Mouse (Mus musculus): ENCODE measurements around the gene Atmin. TPM values are rescaled to one million over a fixed set of nuclear protein-coding genes. Genes with fewer than 3 reads are reported as not detected.

Atmin gene
- polyA plus RNA-seq, 1 experiment from 2014 or later, result 8.7 TPM

- TF ChIP-seq CTCF (IDR thresholded peaks at IDR 0.05) (no peak), EP300 (IDR thresholded peaks at IDR 0.05) (peak; percentile 37; the same call in 1 of the 2 replicates)
- Histone ChIP-seq H3K27me3 (replicated peaks; ENCODE audit: insufficient read depth, low read length) (no peaks in the 10 kb centered on the region), H3K36me3 (ENCODE audit: insufficient read depth, low read length) (no peaks in the 10 kb centered on the region), H3K9ac (replicated peaks; ENCODE audit: low read depth) (peak within 1 kb of the TSS; percentile 51), H3K4me2 (replicated peaks; ENCODE audit: low read depth, low read length) (peak within 1 kb of the TSS; percentile 79), H3K27ac (ENCODE audit: low read length) (peak within 1 kb of the TSS; percentile 80), H3K4me3 (ENCODE audit: low read depth, low read length) (peak within 1 kb of the TSS; percentile 83), H3K4me1 (ENCODE audit: insufficient read depth, low read depth, low read length) (peaks cover 8% of the 10 kb centered on the region; the same call in 1 of the 2 replicates), H3K9me3 (ENCODE audit: low read length) (no peaks in the 10 kb centered on the region)
- ATAC-seq, result peak; percentile 95
- WGBS, result under 1% methylated on average over 54 of the region's 57 CpGs
- peak; percentile 97 for DNase-seq (ENCODE audit: low spot score)
Observed at GRCm38 (mm10) chr8:116921337-116922059, 21.7 kb upstream of the Atmin start, which contains the start of the genes Cmc2 and Cenpn. Gene Cmc2, minus strand, starts transcription at chr8:116921455. Gene Cenpn, plus strand, starts transcription at chr8:116921730.

GRCm38 (mm10) chr8:116922060-116922757 is 21.0 kb upstream of the Atmin start:
- H3K9me3 ChIP-seq (ENCODE audit: low read length), result no peaks in the 10 kb centered on the region
- 25% methylated on average over 17 of the region's 17 CpGs for WGBS
- H3K27me3 ChIP-seq (replicated peaks; ENCODE audit: insufficient read depth, low read length), result no peaks in the 10 kb centered on the region
- H3K4me1 ChIP-seq (ENCODE audit: insufficient read depth, low read depth, low read length), result peaks cover 8% of the 10 kb centered on the region; the same call in 1 of the 2 replicates
- H3K4me3 ChIP-seq (ENCODE audit: low read depth, low read length), result peak overlapping the region; percentile 83
- no peaks in the 10 kb centered on the region for H3K36me3 ChIP-seq (ENCODE audit: insufficient read depth, low read length)
- TF ChIP-seq EP300 (IDR thresholded peaks at IDR 0.05) (no peak), CTCF (IDR thresholded peaks at IDR 0.05) (no peak)
- peak overlapping the region; percentile 79 for H3K4me2 ChIP-seq (replicated peaks; ENCODE audit: low read depth, low read length)
- H3K27ac ChIP-seq (ENCODE audit: low read length), result peak overlapping the region; percentile 80
- ATAC-seq, result no peak
- peak overlapping the region; percentile 51 for H3K9ac ChIP-seq (replicated peaks; ENCODE audit: low read depth)
- DNase-seq (ENCODE audit: low spot score), result peak; percentile 31

GRCm38 (mm10) chr8:116923526-116923925 is 19.7 kb upstream of the Atmin start:
- ATAC-seq (no peak), DNase-seq (ENCODE audit: low spot score) (no peak)
- Histone ChIP-seq H3K27me3 (replicated peaks; ENCODE audit: insufficient read depth, low read length) (no peaks in the 10 kb centered on the region), H3K9me3 (ENCODE audit: low read length) (no peaks in the 10 kb centered on the region), H3K9ac (replicated peaks; ENCODE audit: low read depth) (no peak overlapping the region), H3K4me1 (ENCODE audit: insufficient read depth, low read depth, low read length) (peaks cover 8% of the 10 kb centered on the region; the same call in 1 of the 2 replicates), H3K27ac (ENCODE audit: low read length) (no peak overlapping the region), H3K4me2 (replicated peaks; ENCODE audit: low read depth, low read length) (no peak overlapping the region), H3K4me3 (ENCODE audit: low read depth, low read length) (no peak overlapping the region), H3K36me3 (ENCODE audit: insufficient read depth, low read length) (no peaks in the 10 kb centered on the region)
- WGBS, result 84% methylated on average over 8 of the region's 8 CpGs
- TF ChIP-seq EP300 (IDR thresholded peaks at IDR 0.05), result no peak
- no peak for TF ChIP-seq CTCF (IDR thresholded peaks at IDR 0.05)

GRCm38 (mm10) chr8:116927880-116928279 is 15.3 kb upstream of the Atmin start:
- 81% methylated on average over 9 of the region's 9 CpGs for WGBS
- H3K4me1 ChIP-seq (ENCODE audit: insufficient read depth, low read depth, low read length), result no peaks in the 10 kb centered on the region
- ATAC-seq (peak; percentile 47), DNase-seq (ENCODE audit: low spot score) (peak; percentile 37)
- TF ChIP-seq CTCF (IDR thresholded peaks at IDR 0.05) (peak; percentile 81), EP300 (IDR thresholded peaks at IDR 0.05) (no peak)
- no peak overlapping the region for H3K27ac ChIP-seq (ENCODE audit: low read length)
- H3K27me3 ChIP-seq (replicated peaks; ENCODE audit: insufficient read depth, low read length), result no peaks in the 10 kb centered on the region
- H3K9ac ChIP-seq (replicated peaks; ENCODE audit: low read depth), result no peak overlapping the region
- H3K36me3 ChIP-seq (ENCODE audit: insufficient read depth, low read length), result no peaks in the 10 kb centered on the region
- no peaks in the 10 kb centered on the region for H3K9me3 ChIP-seq (ENCODE audit: low read length)
- H3K4me3 ChIP-seq (ENCODE audit: low read depth, low read length), result no peak overlapping the region
- H3K4me2 ChIP-seq (replicated peaks; ENCODE audit: low read depth, low read length), result no peak overlapping the region

- no peak for DNase-seq (ENCODE audit: low spot score)
- Histone ChIP-seq H3K27ac (ENCODE audit: low read length) (no peak overlapping the region), H3K9ac (replicated peaks; ENCODE audit: low read depth) (no peak overlapping the region), H3K9me3 (ENCODE audit: low read length) (no peaks in the 10 kb centered on the region), H3K27me3 (replicated peaks; ENCODE audit: insufficient read depth, low read length) (no peaks in the 10 kb centered on the region), H3K4me3 (ENCODE audit: low read depth, low read length) (no peak overlapping the region), H3K36me3 (ENCODE audit: insufficient read depth, low read length) (no peaks in the 10 kb centered on the region), H3K4me2 (replicated peaks; ENCODE audit: low read depth, low read length) (no peak overlapping the region), H3K4me1 (ENCODE audit: insufficient read depth, low read depth, low read length) (no peaks in the 10 kb centered on the region)
- ATAC-seq, result no peak
- 94% methylated on average over 5 of the region's 5 CpGs for WGBS
- peak; percentile 19; the same call in 1 of the 2 replicates for TF ChIP-seq CTCF (IDR thresholded peaks at IDR 0.05)
- no peak for TF ChIP-seq EP300 (IDR thresholded peaks at IDR 0.05)
Observed at GRCm38 (mm10) chr8:116928588-116928987, 14.6 kb upstream of the Atmin start.

GRCm38 (mm10) chr8:116934976-116935375 is 8.2 kb upstream of the Atmin start:
- DNase-seq (ENCODE audit: low spot score) (no peak), ATAC-seq (no peak)
- 92% methylated on average over 4 of the region's 4 CpGs for WGBS
- Histone ChIP-seq H3K9ac (replicated peaks; ENCODE audit: low read depth) (no peak overlapping the region), H3K9me3 (ENCODE audit: low read length) (no peaks in the 10 kb centered on the region), H3K27me3 (replicated peaks; ENCODE audit: insufficient read depth, low read length) (no peaks in the 10 kb centered on the region), H3K4me3 (ENCODE audit: low read depth, low read length) (no peak overlapping the region), H3K4me1 (ENCODE audit: insufficient read depth, low read depth, low read length) (no peaks in the 10 kb centered on the region), H3K27ac (ENCODE audit: low read length) (no peak overlapping the region), H3K4me2 (replicated peaks; ENCODE audit: low read depth, low read length) (no peak overlapping the region), H3K36me3 (ENCODE audit: insufficient read depth, low read length) (no peaks in the 10 kb centered on the region)
- TF ChIP-seq EP300 (IDR thresholded peaks at IDR 0.05) (no peak), CTCF (IDR thresholded peaks at IDR 0.05) (no peak)
